Mouse (Mus musculus) liver, postnatal 0 days (tissue): Measurements from ENCODE around the gene Rnf144b.

Experiments used
- CTCF ChIP-seq: sonication (generic); IDR thresholded peaks from 2 replicates; pipeline ENCODE4 v1.5.1; 2016; ENCODE audit warnings: antibody characterized with exemption, low read depth
- EP300 ChIP-seq: IDR thresholded peaks from 2 replicates; pipeline ENCODE4 v1.6.1; 2016; ENCODE audit warnings: antibody characterized with exemption, low read depth, mild to moderate bottlenecking

DNA sequence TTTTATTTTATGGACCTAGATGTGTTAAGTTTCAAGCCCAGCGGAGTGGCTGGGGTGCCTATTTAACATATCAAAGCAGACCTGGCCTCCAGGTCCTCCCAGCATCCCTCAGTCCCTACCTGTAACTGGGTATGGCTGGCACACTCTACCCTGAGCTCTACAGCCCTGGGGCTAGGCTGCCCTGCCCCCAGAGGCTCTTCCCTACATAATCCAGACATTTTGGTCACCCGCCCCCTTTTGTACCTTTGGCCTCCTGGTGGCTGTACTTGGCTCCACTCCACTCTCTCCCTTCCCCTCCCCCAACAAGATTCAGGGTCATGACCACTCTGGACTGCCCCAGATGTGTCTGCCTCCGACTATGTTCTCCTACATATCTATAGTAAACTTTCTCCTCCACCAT is 2.0 kb downstream of the Rnf144b start:
- peak; percentile 52; the same call in 1 of the 2 replicates for TF ChIP-seq EP300
- TF ChIP-seq CTCF, result peak; percentile 34
